ENCODE assay signal across 23 mouse cellular contexts in the genomic region with DNA sequence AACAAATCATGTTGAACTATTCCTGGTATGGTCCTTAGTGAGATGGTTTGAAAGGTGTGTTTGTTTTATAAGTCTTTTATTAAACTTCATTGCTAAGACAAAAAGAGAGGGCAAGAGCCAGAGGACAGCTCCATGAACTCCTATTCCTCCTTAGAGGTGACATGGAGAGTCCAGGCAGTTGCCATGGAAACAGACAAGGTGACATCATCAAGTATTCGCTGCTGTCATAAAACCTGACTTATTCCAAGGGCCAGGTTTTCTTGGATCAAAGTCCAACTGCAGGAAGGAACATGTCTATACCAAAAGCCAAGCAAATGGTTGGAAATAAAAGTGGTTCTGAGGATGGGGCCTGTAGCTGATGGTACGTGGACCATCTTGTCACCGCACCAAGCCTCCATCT.
"Had no signal": no experiment of that assay in that cellular context is flagged by ENCODE, and none has a peak within 500 bp of the region (broad histone marks: within the 10 kb centered on the region; RNA-seq: fewer than 3 reads in every experiment).

No protein-coding gene starts in this region.

- H3K4me3 ChIP-seq: kidney, embryonic 15.5 days; limb, embryonic 12.5 days; limb, embryonic 15.5 days; megakaryocyte, embryonic 14.5 days; midbrain, embryonic 10.5 days; neural tube, embryonic 12.5 days; neural tube, embryonic 15.5 days had no signal

- DNase-seq: kidney, adult 8-10 months; kidney, postnatal 10 days; kidney, postnatal 4 days; left cerebral cortex, postnatal 4 days; liver, postnatal 0 days; lung, embryonic 14.5 days; midbrain, embryonic 14.5 days; right cerebral cortex, adult 18-20 months; right cerebral cortex, postnatal 14 days; right cerebral cortex, postnatal 4 days; thymus, adult 2 months; thymus, postnatal 25 days had no signal

- ATAC-seq: liver, postnatal 0 days; lung, postnatal 0 days had no signal

- H3K27me3 ChIP-seq: kidney, embryonic 15.5 days; limb, embryonic 15.5 days; megakaryocyte, embryonic 14.5 days; neural tube, embryonic 12.5 days; neural tube, embryonic 15.5 days had no signal

- H3K4me1 ChIP-seq: limb, embryonic 12.5 days; limb, embryonic 15.5 days; megakaryocyte, embryonic 14.5 days; midbrain, embryonic 10.5 days; neural tube, embryonic 12.5 days; neural tube, embryonic 15.5 days had no signal

- H3K9me3 ChIP-seq: kidney, embryonic 15.5 days; limb, embryonic 12.5 days; limb, embryonic 15.5 days; midbrain, embryonic 10.5 days; neural tube, embryonic 12.5 days; neural tube, embryonic 15.5 days had no signal

- H3K36me3 ChIP-seq: kidney, embryonic 15.5 days; limb, embryonic 12.5 days; limb, embryonic 15.5 days; midbrain, embryonic 10.5 days; neural tube, embryonic 12.5 days; neural tube, embryonic 15.5 days had no signal

- H3K4me2 ChIP-seq: kidney, embryonic 15.5 days; limb, embryonic 12.5 days; limb, embryonic 15.5 days; liver, embryonic 11.5 days; lung, embryonic 14.5 days; neural tube, embryonic 12.5 days; neural tube, embryonic 15.5 days had no signal

- H3K9ac ChIP-seq: kidney, embryonic 15.5 days; limb, embryonic 12.5 days; limb, embryonic 15.5 days; liver, embryonic 14.5 days; liver, postnatal 0 days; lung, embryonic 14.5 days; neural tube, embryonic 12.5 days; neural tube, embryonic 15.5 days had no signal

- H3K27ac ChIP-seq: kidney, embryonic 15.5 days; limb, embryonic 12.5 days; limb, embryonic 15.5 days; liver, embryonic 14.5 days; midbrain, embryonic 10.5 days; neural tube, embryonic 12.5 days; neural tube, embryonic 15.5 days; stomach, postnatal 0 days had no signal
